Mouse (Mus musculus) urinary bladder, postnatal 0 days (tissue): ENCODE data around the gene Postn. TPM values are rescaled to one million over a fixed set of nuclear protein-coding genes. Genes with fewer than 3 reads are reported as not detected.

Source experiments
- polyA plus RNA-seq: library from polyadenylated mRNA; unstranded; fragments of >200 nt; fragmentation: Nextera tagmentation; extraction: Ambion mirVana; gene quantifications from 2 replicates; pipeline ENCODE4 v1.2.1, GENCODE M21; 2015

The Postn gene
- 337 and 421 TPM in 2 replicates for polyA plus RNA-seq

DNA sequence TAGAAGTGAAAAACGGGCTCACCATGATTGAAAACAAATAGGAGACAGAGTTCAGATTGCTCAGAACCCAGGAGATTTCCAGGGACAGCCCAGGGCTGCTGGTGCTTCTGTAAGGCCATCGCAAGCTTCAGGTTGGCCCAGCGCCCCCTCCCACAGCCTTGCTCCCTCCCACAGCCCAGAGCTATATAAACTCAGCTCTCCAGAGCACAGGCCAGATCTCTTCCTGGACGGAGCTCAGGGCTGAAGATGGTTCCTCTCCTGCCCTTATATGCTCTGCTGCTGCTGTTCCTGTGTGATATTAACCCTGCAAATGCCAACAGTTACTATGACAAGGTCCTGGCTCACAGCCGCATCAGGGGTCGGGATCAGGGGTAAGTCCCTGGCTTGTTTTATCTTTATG, at the start of gene Postn:
Gene Postn (plus strand): TSS at position 213 of the 400 bp plus-strand sequence.

Other genes starting within 250 kb of the Postn start
- 0.57 and 0.94 TPM in 2 replicates for gene Trpc4, start 205.1 kb upstream of the Postn start, polyA plus RNA-seq